Mouse (Mus musculus): Measurements from ENCODE around the gene Sec14l3.
"Not testable (repeated sequence)": the region's sequence is repeated elsewhere in the genome, so short reads cannot be mapped to it uniquely, and the experiment has no call there.

The Sec14l3 gene

DNA sequence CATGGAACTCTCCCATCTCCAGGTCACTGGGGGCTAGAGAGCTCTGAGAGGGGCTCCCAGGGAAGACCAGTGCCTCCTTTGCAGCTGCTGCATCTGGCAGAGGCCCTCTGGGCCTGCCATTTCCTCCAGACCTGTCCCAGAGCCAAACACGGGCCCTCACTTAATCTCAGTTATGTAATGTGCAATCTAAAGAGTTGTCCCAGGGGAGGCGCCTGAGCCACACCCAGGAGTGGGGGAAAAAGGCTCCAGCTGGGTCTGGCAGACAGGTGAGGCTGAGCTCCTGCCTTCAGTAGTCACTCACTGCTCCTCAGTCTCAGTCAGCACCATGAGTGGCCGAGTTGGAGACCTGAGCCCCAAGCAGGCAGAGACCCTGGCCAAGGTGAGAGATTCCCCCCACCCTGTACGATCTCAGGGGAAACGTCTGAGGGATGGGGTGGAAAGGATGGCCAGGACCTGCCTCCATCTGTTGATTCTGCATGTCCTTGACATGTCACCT lies at the start of gene Sec14l3:
Gene Sec14l3, plus strand, starts transcription at position 215 of the 496 bp plus-strand sequence.
- no peak for DNase-seq

GRCm38 (mm10) chr11:4015796-4016195 lies 48.8 kb upstream of the Sec14l3 start:
- DNase-seq: not testable (repeated sequence)

DNA sequence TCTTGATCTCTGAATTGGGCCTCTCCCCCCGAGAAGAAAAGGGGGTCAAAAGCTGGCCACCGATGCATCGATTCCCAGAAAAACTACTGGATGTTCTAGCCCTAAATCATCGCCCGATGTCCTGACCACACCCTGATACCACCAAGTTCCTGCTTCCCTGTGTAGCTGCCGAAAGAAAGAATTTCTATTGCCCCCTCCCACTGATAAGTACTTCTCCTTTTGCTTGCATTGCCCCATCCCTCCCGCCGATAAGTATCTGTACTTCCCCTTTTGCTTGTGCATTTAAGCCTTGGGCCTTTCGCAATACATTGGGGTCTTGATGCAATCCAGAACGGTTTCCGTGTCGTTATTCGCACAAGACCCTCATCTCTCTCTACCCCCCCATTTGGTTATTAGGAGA lies 42.5 kb upstream of the Sec14l3 start:
- not testable (repeated sequence) for DNase-seq

DNA sequence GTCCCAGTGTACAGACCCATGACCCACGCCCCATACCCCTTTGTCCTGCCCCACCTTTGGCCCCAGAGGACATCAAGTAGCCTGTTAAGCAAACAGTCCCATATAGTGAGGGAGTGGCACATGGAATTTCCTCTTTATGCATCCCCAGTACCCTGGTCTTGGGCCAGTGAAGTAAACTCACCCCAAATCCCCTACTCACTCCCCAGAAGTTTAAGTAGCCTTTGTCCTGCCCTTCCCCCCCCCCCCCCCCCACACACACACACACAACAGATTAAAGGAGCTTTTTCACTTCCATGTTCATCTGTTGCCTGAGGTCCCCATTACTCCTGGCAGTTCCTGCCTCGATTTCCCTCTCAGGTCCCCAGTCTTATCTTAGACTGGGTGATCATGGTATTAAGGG lies 41.3 kb upstream of the Sec14l3 start:
- no peak for DNase-seq

DNA sequence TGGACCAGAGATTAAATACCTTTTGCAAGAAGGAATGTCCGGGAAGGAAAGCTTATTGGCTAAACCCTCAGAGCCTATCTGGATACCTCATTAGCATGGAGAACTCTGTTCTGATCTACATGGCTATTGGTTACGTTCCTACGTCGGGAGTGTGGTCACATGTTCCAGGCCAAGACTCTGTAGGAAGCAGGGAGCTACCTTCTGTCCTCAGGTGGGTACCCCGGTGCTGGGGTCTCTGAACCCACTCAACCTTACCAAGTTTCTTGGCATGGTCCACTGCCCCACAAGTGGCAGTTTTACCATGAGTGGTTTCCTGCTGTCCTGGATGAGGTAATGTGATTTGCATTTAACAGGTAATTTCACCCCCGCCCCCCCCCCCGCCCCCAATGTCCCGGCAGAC lies 37.6 kb upstream of the Sec14l3 start:
- no peak for DNase-seq

DNA sequence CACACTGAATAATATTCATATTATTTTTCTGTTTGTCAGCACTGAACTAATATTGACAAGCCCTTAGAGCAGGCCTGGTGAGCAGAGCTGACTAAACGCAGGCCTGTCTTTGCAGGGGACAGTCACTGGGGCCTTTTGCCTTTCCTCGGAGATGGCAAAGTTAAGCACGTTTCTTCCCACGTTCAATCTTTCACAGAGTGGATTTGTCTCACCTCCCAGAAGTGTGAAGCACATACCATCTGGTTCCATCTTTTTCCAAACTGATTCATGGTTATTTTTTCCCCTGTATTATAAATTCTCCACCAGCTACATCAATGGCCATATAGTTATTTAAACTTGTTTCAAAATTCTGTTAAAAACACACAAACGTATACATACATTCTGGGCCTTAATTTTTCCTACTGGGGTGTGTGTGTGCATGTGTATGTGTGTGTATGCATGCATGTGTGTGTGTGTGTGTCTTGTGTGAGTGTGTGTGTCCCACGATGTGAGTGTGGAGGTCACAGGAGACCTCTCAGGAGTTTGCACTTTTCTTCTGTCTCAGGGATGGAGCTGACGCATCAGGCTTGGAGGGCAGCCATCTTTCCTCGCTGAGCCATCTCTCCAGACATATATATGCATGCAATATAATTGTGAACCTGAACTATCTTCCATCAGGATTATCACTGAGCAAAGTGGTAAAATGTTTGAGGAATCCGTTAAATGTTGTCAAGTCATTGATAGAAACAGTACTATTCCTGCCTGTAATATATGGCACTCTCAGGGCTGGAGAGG lies 36.9 kb upstream of the Sec14l3 start:
- DNase-seq: no peak

GRCm38 (mm10) chr11:4029343-4029742 lies 35.3 kb upstream of the Sec14l3 start:
- DNase-seq: no peak

- DNase-seq: no peak
Measured at GRCm38 (mm10) chr11:4031126-4031941, 33.3 kb upstream of the Sec14l3 start, which contains the start of gene Sec14l4. Sec14l4 (plus strand) TSS chr11:4031462.

DNA sequence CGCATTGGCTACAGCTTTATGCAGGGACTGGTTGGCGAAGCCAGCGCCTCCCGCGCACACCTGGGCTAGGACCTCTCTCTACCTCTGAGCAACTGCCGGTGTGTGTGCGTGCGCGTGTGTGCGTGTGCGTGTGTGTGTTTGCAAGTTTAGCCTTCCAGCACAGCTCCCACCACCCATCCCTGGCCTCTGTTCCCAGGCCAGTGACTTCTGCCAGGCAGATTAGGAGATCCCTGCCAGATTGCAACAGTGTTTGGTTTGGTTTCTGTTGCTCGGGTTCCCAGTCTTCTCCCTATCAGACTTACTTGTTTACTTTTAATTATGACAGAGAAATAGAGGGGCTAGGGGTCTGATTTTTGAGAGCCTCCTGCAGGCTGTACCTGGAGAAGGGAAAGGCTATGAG lies 32.7 kb upstream of the Sec14l3 start:
- DNase-seq: no peak

DNA sequence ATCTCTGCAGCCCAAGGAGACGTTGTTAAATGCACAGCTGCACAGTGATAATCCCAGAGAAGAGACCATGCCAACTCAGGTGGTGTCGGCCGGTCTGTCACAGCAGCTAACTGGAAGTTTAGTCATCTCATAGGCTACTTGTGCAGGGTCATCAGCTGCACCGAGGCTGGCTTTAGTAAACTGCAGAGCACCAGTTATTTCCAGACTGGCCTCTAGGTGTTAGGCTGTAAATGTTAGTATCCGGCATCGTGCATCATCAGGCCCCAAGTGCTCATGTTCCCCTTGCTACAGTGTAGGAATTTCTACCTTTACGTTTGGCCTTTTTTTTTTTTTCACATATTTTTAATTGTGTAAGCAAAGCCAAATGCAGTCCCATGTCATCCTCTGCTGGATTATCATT lies 31.2 kb upstream of the Sec14l3 start:
- DNase-seq: no peak

GRCm38 (mm10) chr11:4034169-4034568 lies 30.5 kb upstream of the Sec14l3 start:
- no peak for DNase-seq

DNA sequence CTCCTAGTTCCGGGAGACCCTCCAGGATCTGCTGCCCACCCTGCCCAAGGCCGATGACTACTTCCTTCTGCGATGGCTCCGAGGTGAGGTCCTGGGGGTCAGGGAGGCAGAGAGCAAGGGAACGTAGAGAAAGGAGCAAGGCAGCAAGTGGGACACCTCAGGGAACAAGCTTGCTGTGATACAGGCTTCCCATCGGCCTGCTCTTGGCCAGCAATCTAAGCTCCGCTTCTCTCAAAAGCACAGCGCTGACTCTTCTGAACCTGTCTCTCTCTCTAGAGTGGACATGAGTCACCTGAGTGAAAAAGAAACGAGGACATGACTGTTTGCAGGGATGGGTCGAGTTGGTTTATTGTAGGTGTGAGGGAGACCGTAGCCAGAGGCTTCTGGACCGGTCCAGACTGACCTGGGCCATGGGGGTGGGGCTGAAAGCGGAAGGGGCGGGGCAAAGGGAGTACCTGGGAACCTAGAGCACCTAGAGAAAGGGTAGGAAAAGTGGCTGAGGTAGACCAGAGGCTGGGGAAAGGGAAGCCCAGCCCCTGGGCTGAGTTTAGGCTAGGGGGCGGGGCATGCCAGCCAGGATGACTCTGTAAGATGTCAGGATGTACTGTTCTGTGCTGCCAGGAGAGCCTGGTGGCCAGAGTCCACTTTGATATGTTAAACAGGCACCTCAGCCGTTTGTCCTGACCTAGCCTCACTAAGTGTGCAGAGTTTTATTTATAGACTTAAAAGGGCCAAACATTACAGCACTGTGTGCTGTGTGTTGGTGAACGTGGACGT lies 29.3 kb upstream of the Sec14l3 start:
- peak; percentile 44 to 46 for DNase-seq

- no peak for DNase-seq
Measured at GRCm38 (mm10) chr11:4035916-4036315, 28.7 kb upstream of the Sec14l3 start.

GRCm38 (mm10) chr11:4036365-4037084 lies 28.1 kb upstream of the Sec14l3 start:
- DNase-seq: no peak

DNA sequence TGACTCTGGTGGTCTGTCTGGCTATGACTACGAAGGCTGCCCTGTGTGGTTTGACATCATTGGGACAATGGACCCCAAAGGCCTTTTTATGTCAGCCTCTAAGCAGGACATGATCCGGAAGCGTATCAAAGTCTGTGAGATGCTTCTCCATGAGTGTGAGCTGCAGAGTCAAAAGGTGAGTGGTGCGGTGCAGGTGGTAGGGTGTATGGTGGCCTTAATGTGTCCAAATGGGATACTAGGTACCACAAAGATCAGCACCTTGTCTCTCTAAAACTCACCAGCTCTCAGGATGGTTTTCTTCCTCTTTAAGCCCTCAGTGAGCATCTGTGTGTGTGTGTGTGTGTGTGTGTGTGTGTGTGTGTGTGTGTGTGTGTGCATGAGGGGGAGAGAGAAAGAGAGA lies 24.7 kb upstream of the Sec14l3 start:
- no peak for DNase-seq

GRCm38 (mm10) chr11:4041123-4041625 lies 23.5 kb upstream of the Sec14l3 start:
- no peak for DNase-seq

- no peak for DNase-seq
Measured at GRCm38 (mm10) chr11:4043081-4043480, 21.6 kb upstream of the Sec14l3 start.

DNA sequence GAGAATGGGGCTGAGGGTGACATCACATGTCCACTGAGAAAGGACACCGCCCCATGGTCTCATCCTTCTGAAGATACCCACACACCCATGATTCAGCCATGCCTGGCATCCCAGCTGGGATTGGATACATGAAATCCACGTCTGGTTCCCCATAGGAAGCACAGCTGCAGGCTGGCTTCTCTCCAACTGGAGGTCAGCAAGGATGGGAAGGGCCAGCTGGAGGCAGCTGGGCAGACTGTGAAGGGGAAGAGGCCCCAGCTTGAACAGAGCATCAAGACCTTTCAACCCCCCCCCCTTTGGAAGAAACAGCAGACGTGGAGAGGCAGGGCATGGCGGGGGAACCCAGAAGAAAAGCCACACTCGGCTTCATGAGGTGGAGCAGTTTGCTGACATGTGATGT lies 18.1 kb upstream of the Sec14l3 start:
- no peak for DNase-seq

DNA sequence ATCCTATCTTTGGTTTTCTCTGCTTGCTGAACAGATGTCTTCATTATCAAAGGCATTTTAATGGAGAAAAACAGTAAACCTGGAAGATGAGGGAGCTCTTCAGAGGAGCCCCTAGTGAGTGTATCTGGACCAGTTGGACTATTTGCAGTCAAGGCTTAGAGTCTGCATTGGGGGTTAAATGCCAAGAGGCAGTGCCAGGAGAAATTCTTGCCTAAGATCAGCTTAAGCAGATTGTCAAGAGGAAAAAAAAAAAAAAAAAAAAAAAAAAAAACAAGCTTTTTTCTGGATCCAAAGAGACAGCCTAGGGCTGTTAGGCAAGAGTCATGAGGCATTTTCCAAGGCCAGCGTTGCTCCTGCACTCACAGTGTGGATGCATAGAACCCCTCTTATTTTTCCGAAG lies 16.9 kb upstream of the Sec14l3 start:
- no peak for DNase-seq

- peak in 1 of 2 experiments; percentile 17 for DNase-seq
Measured at GRCm38 (mm10) chr11:4048438-4048837, 16.2 kb upstream of the Sec14l3 start.

DNA sequence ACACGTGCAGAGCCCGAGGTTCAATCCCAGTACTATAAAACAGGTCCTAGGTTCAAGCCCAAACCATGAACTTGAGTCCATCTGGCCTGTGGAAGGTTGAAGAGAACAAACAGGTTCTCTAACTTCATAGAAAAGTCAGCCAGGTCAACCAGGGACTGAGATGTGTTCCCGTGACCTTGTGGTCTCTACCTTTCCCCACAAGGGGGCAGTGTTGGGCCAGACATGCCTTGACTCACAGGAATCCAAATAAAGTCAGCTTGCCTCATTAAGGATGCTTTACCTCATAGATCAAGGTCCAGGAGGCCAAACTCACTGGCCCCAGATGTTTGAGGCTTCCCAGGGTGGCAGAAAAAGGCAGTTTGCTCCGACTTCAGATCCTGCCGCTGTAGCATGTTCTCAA lies 11.1 kb upstream of the Sec14l3 start:
- DNase-seq: peak; percentile 79 to 84

All from kidney, adult 8-10 months (tissue).